Mouse (Mus musculus) layer of hippocampus, adult 2 months (tissue): Measurements from ENCODE around the gene Slit2. TPM values are rescaled to one million over a fixed set of nuclear protein-coding genes. Genes with fewer than 3 reads are reported as not detected.

Source experiments
- DNase-seq, 2 experiments: peaks; one replicate each; pipeline ENCODE4 v3.0.0; 2022; ENCODE audit warnings: low spot score in 2 of 2
- H3K27ac ChIP-seq: fragments of 200-600 bp; 2 replicates; pipeline ENCODE4 v1.8.1; 2022
- H3K4me3 ChIP-seq: fragments of 200-600 bp; 2 replicates; pipeline ENCODE4 v1.8.1; 2022; ENCODE audit warnings: mild to moderate bottlenecking
- CTCF ChIP-seq: fragments of 200-600 bp; conservative IDR thresholded peaks from 2 replicates; pipeline ENCODE4 v1.8.1; 2022; ENCODE audit warnings: antibody characterized with exemption, mild to moderate bottlenecking, moderate library complexity
- long read RNA-seq, 2 experiments: library from polyadenylated mRNA; stranded (forward); transcript quantifications; one replicate each; pipeline ENCODE4 v2.0.0; 2021; ENCODE audit warnings: borderline mapping rate in 2 of 2
- total RNA-seq, 2 experiments: library from RNA; stranded (reverse); gene quantifications; 2 replicates each; pipeline ENCODE4 v1.2.3; 2021

The Slit2 gene
- total RNA-seq = 10 to 100 TPM; 36.8 to 42.5 TPM
- long read RNA-seq, experiment 1, partial matches to known transcripts = 3 of 7 reads
- long read RNA-seq, experiment 1, other reads (novel, unspliced or antisense) = 2 of 7 reads
- long read RNA-seq, experiment 2, partial matches to known transcripts = 3 of 7 reads
- long read RNA-seq, experiment 2, other reads (novel, unspliced or antisense) = 3 of 7 reads

GRCm38 (mm10) chr5:47982941-47983701 lies at the start of gene Slit2:
TSS of gene Slit2 (plus strand) at chr5:47983138.
- peak; percentile 34 to 65 for DNase-seq
- TF ChIP-seq CTCF = peak; percentile 23
- peak within 1 kb of the TSS; percentile 76 for H3K4me3 ChIP-seq
- H3K27ac ChIP-seq = peak within 1 kb of the TSS; percentile 69

GRCm38 (mm10) chr5:47938586-47939372 lies 44.2 kb upstream of the Slit2 start:
- no peak overlapping the region for H3K4me3 ChIP-seq
- TF ChIP-seq CTCF = no peak
- no peak for DNase-seq
- no peak overlapping the region for H3K27ac ChIP-seq

- no peak for DNase-seq
- no peak for TF ChIP-seq CTCF
- Histone ChIP-seq H3K27ac (no peak overlapping the region), H3K4me3 (no peak overlapping the region)
These were observed 26.5 kb upstream of the Slit2 start for GRCm38 (mm10) chr5:47956451-47956850.

DNA sequence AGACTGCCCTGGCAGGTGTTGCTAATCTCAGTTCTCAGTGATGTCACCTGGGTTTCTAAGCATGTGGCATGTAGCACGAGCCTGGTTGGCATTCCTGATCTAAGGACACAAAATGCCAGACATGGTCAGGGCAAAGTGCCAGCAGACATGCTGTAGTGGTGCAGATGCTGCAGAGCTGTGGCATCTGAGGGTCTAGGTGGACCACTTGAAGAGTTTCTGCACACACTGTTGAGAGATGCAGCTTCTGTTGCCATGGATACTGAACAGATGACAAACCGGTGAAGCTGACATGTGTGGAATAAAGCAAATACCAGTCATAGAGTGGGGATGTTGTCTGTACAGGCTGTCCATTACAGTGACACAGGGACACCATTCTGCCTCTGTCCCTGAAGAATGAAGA lies 7.1 kb upstream of the Slit2 start:
- TF ChIP-seq CTCF = no peak
- peak in 1 of 2 experiments; percentile 12 for DNase-seq
- no peak overlapping the region for H3K4me3 ChIP-seq
- no peak overlapping the region for H3K27ac ChIP-seq

DNA sequence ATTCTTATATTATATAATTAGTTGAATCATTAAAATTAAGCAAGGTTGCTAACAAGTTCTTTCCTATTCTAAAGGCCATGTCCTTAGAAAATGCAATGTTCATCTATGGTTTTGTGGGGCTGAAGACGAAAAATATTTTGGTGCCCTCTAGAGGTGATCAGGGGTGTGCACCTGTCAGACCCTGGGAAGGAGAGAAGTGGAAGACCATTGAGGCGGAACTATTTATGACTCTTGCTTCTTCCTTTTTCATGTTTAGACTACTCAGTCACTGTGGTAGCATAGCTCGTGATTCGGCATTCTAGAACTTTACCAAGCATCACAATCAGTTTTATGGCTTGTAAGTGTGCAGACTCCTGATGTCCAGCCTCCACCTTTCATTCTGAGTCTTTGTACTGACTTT lies 3.6 kb upstream of the Slit2 start:
- peak; percentile 86 for TF ChIP-seq CTCF
- Histone ChIP-seq H3K27ac (no peak overlapping the region), H3K4me3 (no peak overlapping the region)
- no peak for DNase-seq

- peak; percentile 49 for TF ChIP-seq CTCF
- no peak for DNase-seq
- H3K27ac ChIP-seq = no peak overlapping the region
These were observed 2.5 kb upstream of the Slit2 start for GRCm38 (mm10) chr5:47980459-47980858.

GRCm38 (mm10) chr5:47981951-47982350 lies 987 bp upstream of the Slit2 start:
- no peak for TF ChIP-seq CTCF
- H3K4me3 ChIP-seq = no peak overlapping the region
- DNase-seq = no peak
- H3K27ac ChIP-seq = no peak overlapping the region

More at GRCm38 (mm10) chr5:47980459-47980858, 2.5 kb upstream of the Slit2 start:
- H3K4me3 ChIP-seq = no peak overlapping the region

DNA sequence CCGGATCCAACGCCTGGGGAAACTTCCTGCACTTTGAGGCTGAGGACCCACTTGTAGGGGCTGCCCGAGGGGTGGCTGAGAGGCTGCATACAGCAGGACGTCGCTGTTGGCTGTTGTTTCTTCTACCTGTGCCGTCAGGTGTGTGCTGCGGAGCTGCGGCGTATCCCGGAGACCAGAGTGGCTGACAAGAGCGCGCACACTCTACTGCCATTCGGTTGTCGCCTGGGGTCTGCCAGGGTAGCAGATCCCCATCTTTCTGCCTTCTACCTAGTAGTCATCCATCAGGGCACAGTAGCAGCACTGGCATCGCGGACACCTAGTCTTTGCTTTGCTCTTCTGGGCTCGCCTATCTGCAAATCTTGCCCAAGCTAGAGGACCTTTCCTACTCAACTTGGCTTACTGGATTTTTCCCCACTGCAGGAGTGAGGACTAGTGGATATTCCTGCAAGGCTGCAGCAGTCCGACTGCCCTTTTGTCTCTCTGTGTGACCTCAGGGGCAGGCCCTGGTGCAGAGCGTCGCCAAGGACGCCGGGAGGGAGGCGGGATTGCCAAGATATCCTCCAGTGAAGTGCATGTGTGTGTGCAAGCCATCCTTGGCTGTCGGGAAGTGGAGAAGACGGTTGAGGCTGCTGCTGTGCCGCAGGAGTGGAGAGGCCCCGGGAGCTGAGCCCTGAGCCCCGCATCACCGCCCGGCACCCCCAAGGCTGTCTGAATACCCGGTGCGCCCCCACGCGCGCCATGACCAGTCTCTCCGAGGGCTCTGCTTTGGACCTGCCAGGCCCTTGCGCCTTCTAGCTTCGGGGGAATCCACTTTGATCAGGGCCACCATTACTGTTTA lies 1.0 kb downstream of the Slit2 start:
- TF ChIP-seq CTCF = no peak
- H3K27ac ChIP-seq = peak overlapping the region; percentile 69
- no peak for DNase-seq

GRCm38 (mm10) chr5:47984584-47985197 lies 1.8 kb downstream of the Slit2 start:
- Histone ChIP-seq H3K27ac (peak overlapping the region; percentile 69; the same call in 1 of the 2 replicates), H3K4me3 (peak overlapping the region; percentile 76)
- no peak for TF ChIP-seq CTCF
- no peak for DNase-seq

More for the DNA sequence above, 1.0 kb downstream of the Slit2 start:
- H3K4me3 ChIP-seq = peak overlapping the region; percentile 76

DNA sequence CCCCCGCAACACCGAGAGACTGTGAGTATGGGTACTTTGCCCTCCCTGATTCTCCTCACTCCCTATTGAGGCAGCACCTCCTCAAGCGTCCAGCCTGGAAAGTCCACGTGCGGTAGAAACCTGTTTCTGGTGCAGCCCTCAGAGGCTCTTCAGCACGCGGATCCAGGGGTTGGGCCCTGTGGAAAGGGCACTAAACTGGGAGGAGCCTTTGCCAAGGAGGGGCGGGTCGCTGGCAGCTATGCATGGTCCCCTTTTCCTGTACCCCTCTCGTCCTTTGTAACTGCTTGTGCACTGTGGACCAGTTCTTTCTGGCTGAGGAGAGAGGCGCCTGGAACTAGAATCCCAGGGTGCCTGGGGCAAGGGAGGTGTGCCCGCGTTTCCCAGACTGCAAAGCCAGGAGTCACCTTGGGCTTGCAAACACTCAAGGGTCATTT lies 2.3 kb downstream of the Slit2 start:
- peak overlapping the region; percentile 23; the same call in 1 of the 2 replicates for H3K27ac ChIP-seq
- peak overlapping the region; percentile 76 for H3K4me3 ChIP-seq

GRCm38 (mm10) chr5:47985901-47986670 lies 3.1 kb downstream of the Slit2 start:
- H3K27ac ChIP-seq = peak overlapping the region; percentile 23; the same call in 1 of the 2 replicates
- H3K4me3 ChIP-seq = peak overlapping the region; percentile 76

More for the DNA sequence above, 2.3 kb downstream of the Slit2 start:
- no peak for TF ChIP-seq CTCF
- DNase-seq = no peak

More at GRCm38 (mm10) chr5:47985901-47986670, 3.1 kb downstream of the Slit2 start:
- no peak for TF ChIP-seq CTCF
- peak in 1 of 2 experiments; percentile 19 for DNase-seq
